Mouse (Mus musculus) neural tube, postnatal 0 days (tissue): Measurements from ENCODE around the gene Id1. TPM values are rescaled to one million over a fixed set of nuclear protein-coding genes. Genes with fewer than 3 reads are reported as not detected.

Experiments
- microRNA-seq: library from miRNA; unstranded; fragments of <30 nt; microRNA quantifications from one replicate; pipeline ENCODE4, GENCODE M21; 2016
- polyA plus RNA-seq: library from polyadenylated mRNA; unstranded; fragments of >200 nt; fragmentation: Nextera tagmentation; extraction: Ambion mirVana; gene quantifications from 2 replicates; pipeline ENCODE4 v1.2.1, GENCODE M21; 2015

The Id1 gene
- polyA plus RNA-seq = 66.5 and 81.4 TPM in 2 replicates

GRCm38 (mm10) chr2:152736090-152736601, at the start of gene Id1:
TSS of gene Id1 (plus strand) at chr2:152736251.

DNA sequence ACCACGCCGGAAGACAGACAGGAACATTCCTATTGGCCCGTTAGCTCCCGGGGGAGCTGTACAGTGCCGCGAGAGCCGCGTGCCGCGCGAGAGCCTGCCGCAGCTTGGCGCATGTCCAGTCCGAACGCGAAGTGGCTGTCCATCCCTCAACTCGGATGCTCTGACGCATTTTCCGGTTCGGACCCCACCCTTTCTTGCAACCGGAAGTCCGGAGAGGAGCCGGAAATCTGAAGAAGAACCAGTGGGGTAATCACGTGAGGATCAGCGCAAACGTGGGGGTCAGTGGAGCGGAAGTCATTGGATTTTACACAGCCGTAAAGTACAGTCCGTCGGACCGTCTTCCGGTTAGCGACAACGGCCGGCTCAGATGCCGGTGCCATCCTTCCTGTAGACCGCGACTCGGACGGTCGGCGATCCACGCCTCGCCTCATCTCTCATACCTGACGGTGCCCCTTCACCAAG, 49.2 kb upstream of the Id1 start, which contains the start of gene Mcts2:
Mcts2 (plus strand) TSS at position 230 of the 462 bp plus-strand sequence.

DNA sequence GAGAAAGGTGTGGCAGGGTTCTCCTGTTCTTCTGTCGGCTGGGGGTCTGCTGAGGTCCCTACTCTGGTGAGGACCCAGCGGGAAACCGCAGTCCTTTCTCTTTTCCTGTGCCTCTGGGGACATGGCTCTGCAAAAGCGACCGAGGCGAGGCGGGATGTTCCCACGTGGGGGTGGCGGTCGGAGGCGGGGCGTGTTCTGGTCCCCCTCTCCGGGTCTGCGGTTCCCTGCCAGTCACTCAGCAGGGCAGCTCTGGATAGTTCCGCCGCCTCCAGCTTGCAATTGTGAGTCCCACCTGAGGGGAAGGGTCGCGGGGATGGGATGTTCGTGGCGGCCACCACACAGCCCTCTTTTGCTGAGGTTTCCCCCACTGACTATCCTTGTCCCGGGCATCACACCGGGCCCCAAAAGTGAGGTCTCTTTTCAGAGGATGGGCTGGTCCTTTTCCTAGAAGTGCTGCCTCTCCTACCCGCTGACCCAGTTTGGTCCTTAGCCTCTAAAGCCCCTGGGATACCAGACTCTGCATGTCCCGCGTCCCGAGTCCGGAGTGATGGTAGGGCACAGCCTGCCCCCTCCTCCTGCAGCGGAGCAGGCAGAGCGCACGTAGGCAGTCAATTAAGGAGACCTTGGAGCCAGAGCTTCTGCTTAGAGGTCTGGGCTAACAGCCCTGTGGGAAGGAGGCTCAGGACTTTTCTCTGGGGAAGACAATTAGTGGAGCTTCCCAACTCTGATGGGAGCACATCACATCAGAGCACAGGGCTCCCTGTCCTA, 18.1 kb downstream of the Id1 start, which contains the start of gene Cox4i2:
Cox4i2 (plus strand) TSS at position 230 of the 768 bp plus-strand sequence.

Small RNAs within 50 kb of the gene (microRNA-seq; reads per million reads assigned to microRNA genes)
- not detected for gene Gm23802

Other genes with a start within 250 kb of the Id1 start
- not detected in 2 replicates for gene Defb22, start 246.1 kb upstream of the Id1 start, polyA plus RNA-seq
- not detected in 2 replicates for gene Defb26, start 224.6 kb upstream of the Id1 start, polyA plus RNA-seq
- gene Defb28, start 218.0 kb upstream of the Id1 start, polyA plus RNA-seq = not detected in 2 replicates
- gene Defb29, start 196.2 kb upstream of the Id1 start, polyA plus RNA-seq = not detected in 2 replicates
- gene Gm17416, start 166.9 kb upstream of the Id1 start, polyA plus RNA-seq = not detected in 2 replicates
- not detected in 2 replicates for gene Defb21, start 163.5 kb upstream of the Id1 start, polyA plus RNA-seq
- not detected in 2 replicates for gene Defb19, start 155.9 kb upstream of the Id1 start, polyA plus RNA-seq
- gene Defb45, start 136.9 kb upstream of the Id1 start, polyA plus RNA-seq = not detected in 2 replicates
- gene Defb36, start 131.9 kb upstream of the Id1 start, polyA plus RNA-seq = not detected in 2 replicates
- not detected in 2 replicates for gene Defb25, start 113.2 kb upstream of the Id1 start, polyA plus RNA-seq
- gene Rem1, start 109.3 kb upstream of the Id1 start, polyA plus RNA-seq = 0.92 and 0.96 TPM in 2 replicates
- gene H13, start 66.8 kb upstream of the Id1 start, polyA plus RNA-seq = 139 and 149 TPM in 2 replicates
- gene Mcts2, start 49.2 kb upstream of the Id1 start, polyA plus RNA-seq = 33.4 and 40.2 TPM in 2 replicates
- gene Cox4i2, start 17.9 kb downstream of the Id1 start, polyA plus RNA-seq = 4.0 and 4.9 TPM in 2 replicates
- gene Bcl2l1, start 95.5 kb downstream of the Id1 start, polyA plus RNA-seq = 83.6 and 92.9 TPM in 2 replicates
- 6.6 TPM in 2 replicates for gene Tpx2, start 111.7 kb downstream of the Id1 start, polyA plus RNA-seq
- not detected in 2 replicates for gene Mylk2, start 175.1 kb downstream of the Id1 start, polyA plus RNA-seq
- 2.9 and 3.9 TPM in 2 replicates for gene Foxs1, start 197.0 kb downstream of the Id1 start, polyA plus RNA-seq
- 25.0 and 28.6 TPM in 2 replicates for gene Dusp15, start 215.4 kb downstream of the Id1 start, polyA plus RNA-seq
- 6.0 and 6.9 TPM in 2 replicates for gene Ttll9, start 226.2 kb downstream of the Id1 start, polyA plus RNA-seq